Mouse (Mus musculus) cerebellum, adult 11 months (tissue): ENCODE data around the gene Kif26a.

Experiments
- DNase-seq: peaks from one replicate; pipeline ENCODE4 v3.0.0; 2022

The Kif26a gene

GRCm38 (mm10) chr12:112223721-112224337 lies 77.8 kb downstream of the Kif26a start:
- DNase-seq, result no peak

- DNase-seq, result no peak
These were observed 80.2 kb downstream of the Kif26a start for GRCm38 (mm10) chr12:112226238-112226637.

GRCm38 (mm10) chr12:112226656-112227055 lies 80.6 kb downstream of the Kif26a start:
- no peak for DNase-seq

GRCm38 (mm10) chr12:112229084-112229483 lies 83.1 kb downstream of the Kif26a start:
- DNase-seq, result no peak

GRCm38 (mm10) chr12:112230196-112230595 lies 84.2 kb downstream of the Kif26a start:
- DNase-seq, result no peak
